Mouse (Mus musculus) frontal cortex, postnatal 36 days (tissue): ENCODE results near the gene Tfap2b.

Experiments
- DNase-seq, 2 experiments: peaks; one replicate each; pipeline ENCODE4 v3.0.0; 2022; ENCODE audit warnings: low spot score in 2 of 2

The Tfap2b gene

DNA sequence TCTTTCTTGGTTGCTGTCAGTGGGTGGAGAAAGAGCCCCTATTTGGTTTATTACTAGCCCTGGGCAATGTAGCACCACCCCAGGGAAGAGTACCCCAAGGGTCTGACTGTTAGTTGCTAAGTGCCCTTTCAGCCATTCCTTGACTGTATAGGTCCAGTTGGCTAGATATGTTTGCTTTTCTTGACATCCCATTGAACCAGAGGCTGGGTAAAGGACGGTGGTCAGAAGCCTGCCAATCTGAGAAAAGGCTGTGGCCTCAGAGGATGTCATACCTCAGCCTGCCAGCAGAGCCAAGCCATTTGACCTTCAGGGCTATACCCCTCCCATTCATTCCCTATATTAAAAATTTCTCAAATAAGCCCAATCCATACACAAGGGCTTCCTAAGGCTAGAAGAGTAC is 24.0 kb downstream of the Tfap2b start:
- no peak for DNase-seq

DNA sequence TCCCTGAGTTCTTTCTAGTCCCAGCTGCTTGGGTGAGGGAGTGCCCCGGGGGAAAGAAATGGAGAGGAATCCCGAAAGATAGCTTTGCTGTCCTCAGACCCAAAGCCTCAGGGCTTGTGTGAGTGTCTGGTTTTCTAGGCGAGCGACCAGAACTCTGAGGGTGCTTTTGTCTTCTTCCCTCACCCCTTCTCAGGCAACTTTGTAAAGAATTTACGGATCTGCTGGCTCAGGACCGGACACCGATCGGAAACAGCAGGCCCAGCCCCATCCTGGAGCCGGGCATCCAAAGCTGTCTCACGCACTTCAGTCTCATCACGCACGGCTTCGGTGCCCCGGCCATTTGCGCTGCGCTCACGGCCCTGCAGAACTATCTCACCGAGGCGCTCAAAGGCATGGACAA is 25.1 kb downstream of the Tfap2b start:
- DNase-seq = no peak

DNA sequence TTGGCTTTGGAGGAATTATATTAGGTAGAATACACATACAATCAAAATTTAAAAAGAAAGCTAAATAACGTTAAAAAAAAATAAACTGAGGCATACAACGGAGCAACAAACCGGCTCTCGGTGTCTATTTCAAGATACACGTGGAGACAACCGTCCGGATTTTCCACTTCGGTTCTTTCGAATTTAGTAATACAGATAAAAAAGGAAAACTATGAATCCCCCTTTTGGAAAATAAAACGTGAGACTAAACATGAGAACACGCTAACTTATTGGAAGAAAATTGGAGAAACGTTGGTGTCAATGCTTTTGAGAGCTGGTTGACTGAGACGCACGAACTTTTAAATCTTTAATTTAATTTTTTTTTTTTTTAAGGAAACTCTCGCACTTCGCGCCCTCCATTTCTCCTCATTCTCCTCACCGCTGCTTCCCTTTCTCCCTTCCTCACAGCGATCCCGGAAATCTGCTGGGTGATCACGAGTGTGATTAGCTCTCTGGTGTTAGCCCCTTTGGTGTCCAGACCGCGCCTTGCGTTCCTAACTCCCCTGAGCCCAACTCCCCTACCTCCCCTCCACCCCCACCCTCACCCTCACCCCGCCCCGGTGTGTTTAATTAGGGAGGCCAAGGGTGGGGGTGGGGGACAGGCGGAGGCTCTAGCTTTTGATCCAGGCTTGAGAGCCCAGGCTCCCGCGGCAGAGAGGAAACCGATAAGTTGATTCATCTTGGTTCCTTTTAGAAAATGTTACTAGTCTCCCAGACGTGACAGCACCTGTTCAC is 25.9 kb downstream of the Tfap2b start:
- no peak for DNase-seq

DNA sequence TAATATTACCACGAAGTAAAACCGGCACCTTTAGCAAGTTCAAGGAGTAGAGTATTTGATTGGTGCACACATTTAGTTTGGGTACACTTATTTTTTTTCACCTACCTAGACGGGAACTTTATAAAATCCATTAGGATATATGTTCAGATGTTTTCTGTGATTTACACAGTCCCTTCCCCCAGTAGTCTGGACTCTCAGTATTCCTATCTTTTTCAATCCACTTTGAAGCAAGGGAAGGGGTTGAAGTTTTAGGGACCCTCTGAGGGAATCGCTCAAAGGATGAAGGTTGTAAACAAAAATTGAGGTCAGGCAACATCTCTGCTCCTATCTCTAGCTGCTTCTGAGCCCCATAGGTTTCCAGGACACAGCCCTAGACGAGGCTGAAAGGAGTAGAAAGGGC is 27.3 kb downstream of the Tfap2b start:
- no peak for DNase-seq

DNA sequence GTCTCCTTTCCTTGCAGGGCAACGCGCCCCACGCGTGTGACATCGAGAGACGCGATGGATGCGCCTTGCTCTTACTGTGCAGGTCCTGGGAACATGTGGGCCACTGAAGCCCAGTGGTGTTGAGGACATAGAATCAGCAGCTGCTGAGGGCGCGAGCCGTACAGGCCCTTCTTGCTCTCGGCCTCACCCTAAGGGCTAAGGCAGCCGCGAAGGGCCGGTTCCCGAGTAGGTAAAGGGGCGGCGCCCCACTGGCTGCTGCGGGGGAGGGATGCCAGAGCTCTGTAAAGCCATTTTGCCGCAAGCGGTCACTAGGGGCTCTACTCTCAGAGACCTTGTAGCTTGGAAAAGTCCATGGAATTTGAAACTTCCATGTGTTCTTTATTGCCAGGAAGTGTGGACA is 27.9 kb downstream of the Tfap2b start:
- DNase-seq = no peak

DNA sequence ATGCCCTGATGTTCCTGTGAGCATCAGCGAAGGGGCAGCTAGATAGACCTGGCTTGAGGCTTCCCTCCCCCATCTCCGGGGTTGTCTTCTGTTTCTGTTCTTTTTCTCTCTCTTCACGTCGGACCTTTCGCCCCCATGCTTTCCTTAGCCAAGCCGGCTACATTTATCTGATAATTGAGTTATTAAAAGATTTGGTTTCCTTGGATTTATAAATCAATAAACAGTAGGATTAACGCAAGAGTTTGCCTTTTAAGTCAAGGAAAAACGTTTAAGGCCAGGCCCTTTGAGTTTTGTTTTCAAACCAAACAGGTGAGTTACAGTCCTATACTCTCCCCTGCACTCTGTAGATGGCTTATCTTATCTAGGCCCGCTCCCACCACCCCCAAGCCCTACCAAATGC is 28.3 kb downstream of the Tfap2b start:
- DNase-seq = no peak

DNA sequence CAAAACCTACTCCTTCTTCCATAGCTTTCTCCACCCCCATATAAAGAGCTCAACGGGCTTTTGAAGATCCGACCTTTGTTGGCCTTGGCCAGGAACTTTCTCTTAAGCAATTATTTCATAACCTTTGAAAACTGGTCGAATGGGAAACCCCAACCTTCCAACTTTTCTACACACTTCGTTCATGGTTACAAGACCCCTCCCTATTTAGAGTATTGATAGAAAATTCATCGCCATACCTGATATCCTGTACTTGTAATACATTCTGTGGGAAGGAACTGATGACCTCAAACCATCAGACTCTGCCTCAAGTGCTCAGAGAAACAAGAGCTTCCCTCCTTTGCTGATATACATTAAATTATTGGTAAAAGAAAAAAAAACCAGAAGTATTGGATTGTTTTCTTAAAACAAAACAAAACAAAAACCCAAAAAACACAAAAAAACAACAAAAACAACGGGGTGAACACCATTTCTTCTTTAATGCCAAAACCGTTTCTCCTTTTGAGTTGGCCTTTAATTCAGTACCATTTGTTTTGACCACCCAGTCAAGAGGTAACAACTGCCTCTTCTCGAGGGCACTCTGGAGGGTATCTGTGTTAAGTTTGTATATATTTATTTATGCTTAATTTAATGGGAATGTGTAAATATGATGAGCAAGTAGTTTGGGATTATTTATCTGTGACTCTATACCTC is 29.2 kb downstream of the Tfap2b start:
- DNase-seq = no peak

DNA sequence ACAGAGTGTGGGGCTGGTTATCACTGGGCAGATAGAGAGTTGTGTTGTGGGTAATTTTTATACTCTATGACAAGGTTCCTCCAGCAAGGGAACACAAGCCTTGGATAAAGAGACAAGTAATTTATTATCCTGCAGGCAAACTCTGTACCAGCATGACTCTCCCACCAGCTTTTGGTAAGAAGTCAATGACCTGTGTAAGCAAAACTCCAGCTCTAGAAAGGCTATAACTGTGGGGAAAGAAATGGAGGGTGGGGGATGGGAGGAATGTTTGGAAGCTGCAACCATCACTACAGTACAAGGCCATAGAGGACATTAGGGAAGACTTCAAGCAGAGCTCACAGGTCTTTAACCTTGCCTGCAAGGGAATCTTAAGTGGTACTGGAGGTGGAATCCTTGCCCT is 31.3 kb downstream of the Tfap2b start:
- DNase-seq = no peak

DNA sequence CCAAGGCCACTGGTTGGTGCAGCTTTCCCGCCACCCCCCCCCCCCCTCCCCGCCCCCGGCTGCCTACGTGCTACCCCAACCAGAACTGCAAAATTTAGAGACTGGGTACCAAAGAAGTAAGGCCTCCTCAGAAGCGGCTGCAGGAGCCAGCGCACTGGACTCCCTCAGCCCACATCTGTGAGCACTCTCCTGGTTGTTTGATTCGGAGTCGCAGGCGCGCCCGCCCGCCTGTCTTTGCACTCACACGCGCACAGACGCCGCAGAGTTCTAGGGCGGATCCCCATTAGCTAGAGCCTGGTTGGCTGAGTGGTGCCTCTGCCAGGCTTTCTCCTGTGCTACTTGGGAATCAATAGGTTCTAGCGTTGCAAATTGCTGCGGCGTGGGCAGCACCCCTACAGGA is 32.6 kb downstream of the Tfap2b start:
- DNase-seq = no peak

DNA sequence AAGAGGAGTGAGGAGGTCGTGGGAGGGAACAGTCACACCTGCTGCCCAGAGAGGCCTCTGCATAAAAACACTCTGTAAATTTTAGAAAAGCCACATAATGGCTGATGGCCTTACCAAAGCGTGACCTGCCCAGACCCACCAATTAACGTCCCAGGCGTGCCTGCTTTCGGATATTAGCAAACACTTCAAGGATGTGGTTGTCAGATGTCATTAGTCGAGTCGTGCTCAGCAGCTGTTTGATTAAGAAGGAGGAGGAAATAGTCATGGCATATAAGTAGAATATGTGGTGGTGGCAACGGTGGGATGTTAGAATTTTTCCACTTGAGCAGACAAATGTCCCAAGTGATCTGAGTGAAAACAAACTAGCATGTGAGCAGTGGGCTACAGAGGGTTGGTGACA is 33.3 kb downstream of the Tfap2b start:
- DNase-seq = no peak

DNA sequence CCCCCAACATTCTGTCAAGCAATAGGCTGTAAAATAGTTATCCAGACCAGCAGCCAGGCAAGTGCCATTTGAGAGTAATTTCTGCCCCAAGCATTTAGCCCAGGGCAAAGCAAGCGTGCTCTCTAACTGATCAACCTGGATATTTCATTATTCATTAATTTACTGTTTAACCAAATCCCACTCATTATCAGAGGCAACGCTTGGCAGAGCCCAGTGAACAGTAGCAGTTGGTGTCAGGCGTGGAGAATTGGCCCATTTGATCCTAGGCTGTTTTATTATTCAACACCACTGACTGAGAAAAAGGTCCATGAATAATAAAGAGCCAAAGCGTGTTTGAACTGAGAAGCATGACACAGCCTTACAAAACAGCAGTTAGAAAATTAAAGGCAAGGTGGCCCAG is 36.3 kb downstream of the Tfap2b start:
- DNase-seq = no peak

DNA sequence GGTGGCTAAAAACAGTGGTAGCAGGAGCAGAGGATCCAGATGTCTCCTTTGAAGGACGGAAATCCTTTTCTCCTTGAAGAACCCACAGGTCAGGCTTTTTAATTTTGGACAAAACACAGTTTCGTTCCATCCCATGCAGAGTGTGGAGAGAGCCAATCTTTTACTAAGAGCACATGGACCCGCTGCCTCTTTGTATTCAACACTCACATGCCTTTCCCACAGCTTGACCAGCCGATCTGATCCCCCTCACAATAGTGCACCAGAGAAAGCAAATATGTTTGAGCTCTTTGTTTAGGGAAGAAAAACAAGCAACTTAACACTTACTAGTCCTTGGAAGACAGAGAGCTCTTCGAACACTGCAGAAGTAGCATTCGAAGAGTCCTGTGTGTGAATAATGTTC is 42.6 kb downstream of the Tfap2b start:
- no peak for DNase-seq

DNA sequence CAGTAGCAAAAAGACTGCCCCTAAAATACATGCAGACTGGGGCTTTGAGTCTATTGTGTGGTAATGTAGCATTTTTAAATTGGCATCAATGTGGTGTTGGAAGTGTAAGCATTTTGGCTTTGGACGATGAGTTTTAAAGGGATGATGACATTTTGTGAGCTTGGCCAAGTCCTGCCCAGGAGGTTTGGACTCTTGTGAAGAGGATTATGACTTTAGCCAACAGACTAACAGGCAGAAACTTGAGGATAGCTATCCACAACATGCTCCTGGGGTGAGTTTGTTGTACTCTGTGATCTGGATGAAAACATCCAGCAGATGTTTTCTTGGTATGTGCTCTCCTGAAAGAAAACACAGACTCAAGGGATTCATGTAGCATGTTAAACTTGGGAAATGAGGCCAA is 60.9 kb downstream of the Tfap2b start:
- DNase-seq = no peak
